Mouse (Mus musculus): ENCODE data around the gene Ccdc114. TPM values are rescaled to one million over a fixed set of nuclear protein-coding genes. Genes with fewer than 3 reads are reported as not detected.
"Not testable (repeated sequence)": the region's sequence is repeated elsewhere in the genome, so short reads cannot be mapped to it uniquely, and the experiment has no call there.

Ccdc114 gene
- polyA plus RNA-seq, 1 experiment from 2014 or later = 3.5 TPM

DNA sequence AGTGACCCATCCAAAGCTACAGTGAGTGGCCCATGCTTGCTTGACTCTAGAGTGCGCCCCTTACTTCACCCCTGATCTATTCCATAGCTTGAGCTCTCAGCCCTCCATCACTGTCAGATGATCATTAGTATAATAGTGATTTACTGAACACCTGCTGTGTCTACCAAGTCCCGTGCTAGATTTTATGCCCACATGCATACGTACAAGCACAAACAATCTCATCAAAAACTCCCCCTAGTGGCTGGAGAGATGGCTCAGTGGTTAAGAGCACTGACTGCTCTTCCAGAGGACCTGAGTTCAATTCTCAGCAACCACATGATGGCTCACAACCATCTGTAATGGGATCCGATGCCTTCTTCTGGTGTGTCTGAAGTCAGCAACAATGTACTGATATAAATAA lies 25.7 kb upstream of the Ccdc114 start:
- not testable (repeated sequence) for H3K4me1 ChIP-seq (replicated peaks); ATAC-seq (ENCODE audit: insufficient number of reproducible peaks, low FRiP score); H3K4me3 ChIP-seq

DNA sequence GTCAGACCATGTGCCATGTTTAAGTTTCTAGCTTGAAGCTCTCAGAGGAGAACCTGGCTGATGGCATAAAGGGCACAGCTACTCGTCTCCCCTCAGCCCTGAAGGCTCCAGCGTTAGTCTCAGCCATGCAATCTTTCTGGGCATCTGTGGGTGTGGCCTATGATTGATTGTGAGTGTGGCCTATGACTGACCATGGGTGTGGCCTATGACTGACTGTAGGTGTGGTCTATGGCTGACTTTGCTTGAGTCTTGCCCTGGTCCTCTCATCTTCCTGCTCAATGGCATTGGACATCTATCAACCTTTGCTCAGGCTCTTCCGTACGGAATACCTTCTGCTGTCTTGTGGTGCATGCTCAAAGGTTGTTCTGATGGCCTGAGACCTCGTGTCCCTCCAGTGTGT lies 22.3 kb upstream of the Ccdc114 start:
- Histone ChIP-seq H3K27me3 (replicated peaks) (no peaks in the 10 kb centered on the region), H3K9me3 (replicated peaks) (no peaks in the 10 kb centered on the region), H3K36me3 (no peaks in the 10 kb centered on the region), H3K9ac (no peak overlapping the region), H3K4me3 (no peak overlapping the region), H3K4me1 (replicated peaks) (0 out of 2 replicates have a peak, but pooled peaks cover 3% of the 10 kb centered on the region), H3K27ac (ENCODE audit: poor library complexity, severe bottlenecking) (no peak overlapping the region), H3K4me2 (no peak overlapping the region)
- no peak for ATAC-seq (ENCODE audit: insufficient number of reproducible peaks, low FRiP score)
- 45% methylated on average over 5 of the region's 5 CpGs for WGBS

More for the DNA sequence above, 25.7 kb upstream of the Ccdc114 start:
- not testable (repeated sequence) for H3K36me3 ChIP-seq; H3K9ac ChIP-seq; H3K27ac ChIP-seq (ENCODE audit: poor library complexity, severe bottlenecking); H3K27me3 ChIP-seq (replicated peaks); H3K9me3 ChIP-seq (replicated peaks)
- 65% methylated on average over 4 of the region's 4 CpGs for WGBS
- peak overlapping the region; percentile 81 for H3K4me2 ChIP-seq

DNA sequence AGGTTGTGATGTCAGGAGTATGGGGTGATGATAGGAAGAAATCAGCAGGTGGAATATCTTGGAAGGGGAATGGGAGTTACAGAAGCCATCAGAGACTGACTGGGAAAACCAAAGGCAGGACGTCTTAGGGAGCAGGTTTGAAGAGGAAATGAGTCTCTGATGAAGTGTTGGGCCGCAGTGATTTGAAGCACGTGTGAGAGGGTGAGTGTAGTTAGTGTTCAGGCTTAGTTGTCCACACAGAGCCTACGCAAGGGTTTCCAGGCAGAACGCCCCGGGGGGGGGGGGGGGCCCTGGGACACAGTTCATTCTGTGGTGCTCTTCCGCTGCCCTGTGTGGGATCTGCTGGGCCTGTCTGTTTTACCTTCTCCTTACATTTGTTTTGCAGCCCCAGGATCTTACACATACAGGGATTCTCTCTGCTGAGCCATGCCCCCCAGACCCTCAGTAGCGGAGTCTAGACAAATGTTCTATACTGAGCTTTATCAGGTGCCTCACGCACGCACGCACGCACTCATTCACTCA lies 21.3 kb upstream of the Ccdc114 start:
- 69% methylated on average over 12 of the region's 12 CpGs for WGBS
- H3K36me3 ChIP-seq = peaks cover 4% of the 10 kb centered on the region; the same call in 1 of the 2 replicates
- H3K27me3 ChIP-seq (replicated peaks) = no peaks in the 10 kb centered on the region
- H3K4me1 ChIP-seq (replicated peaks) = 0 out of 2 replicates have a peak, but pooled peaks cover 3% of the 10 kb centered on the region
- H3K27ac ChIP-seq (ENCODE audit: poor library complexity, severe bottlenecking) = no peak overlapping the region
- no peak overlapping the region for H3K4me2 ChIP-seq
- H3K9ac ChIP-seq = no peak overlapping the region
- no peaks in the 10 kb centered on the region for H3K9me3 ChIP-seq (replicated peaks)
- no peak for ATAC-seq (ENCODE audit: insufficient number of reproducible peaks, low FRiP score)
- no peak overlapping the region for H3K4me3 ChIP-seq

DNA sequence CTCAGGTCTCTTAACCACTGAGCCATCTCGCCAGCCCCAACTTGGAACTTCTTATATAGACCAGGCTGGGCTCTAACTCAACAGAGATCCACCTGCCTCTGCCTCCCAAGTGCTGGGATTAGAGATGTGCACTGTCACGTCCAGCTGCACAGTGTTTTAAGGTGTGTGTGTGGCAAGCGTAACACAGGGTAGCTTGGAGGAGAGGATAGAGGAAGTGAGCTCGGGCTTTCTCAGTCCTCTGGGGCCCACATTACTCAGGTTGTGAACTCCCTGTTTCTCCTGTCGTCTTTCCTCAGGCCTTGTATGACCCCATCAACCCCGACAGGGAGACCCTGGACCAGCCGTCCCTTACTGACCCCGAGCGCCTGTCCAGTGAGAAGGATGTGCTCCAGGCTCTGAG lies 17.2 kb upstream of the Ccdc114 start:
- Histone ChIP-seq H3K9ac (no peak overlapping the region), H3K27me3 (replicated peaks) (no peaks in the 10 kb centered on the region), H3K27ac (ENCODE audit: poor library complexity, severe bottlenecking) (no peak overlapping the region), H3K9me3 (replicated peaks) (no peaks in the 10 kb centered on the region), H3K4me3 (no peak overlapping the region), H3K4me2 (no peak overlapping the region), H3K4me1 (replicated peaks) (no peaks in the 10 kb centered on the region), H3K36me3 (peaks cover 32% of the 10 kb centered on the region)
- 86% methylated on average over 9 of the region's 9 CpGs for WGBS
- no peak for ATAC-seq (ENCODE audit: insufficient number of reproducible peaks, low FRiP score)

DNA sequence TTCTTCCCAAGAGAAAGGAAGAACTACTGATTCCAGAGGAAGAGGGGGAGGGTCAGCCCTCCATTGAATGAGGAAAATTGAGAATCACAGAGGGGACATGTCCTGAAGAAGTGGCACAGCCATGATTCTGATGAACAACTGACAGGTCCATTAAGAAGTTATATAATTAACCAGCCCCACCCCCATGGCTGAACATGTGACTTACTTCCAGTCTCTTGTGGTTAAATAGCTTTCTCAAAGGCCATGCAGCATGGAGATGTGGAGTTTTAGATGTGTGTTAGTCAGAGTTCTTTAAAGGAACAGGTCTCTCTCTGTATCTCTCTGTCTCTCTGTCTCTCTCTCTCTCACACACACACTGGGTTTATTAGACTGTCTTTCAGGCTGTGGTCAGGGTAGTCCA lies 15.5 kb upstream of the Ccdc114 start:
- Histone ChIP-seq H3K9ac (no peak overlapping the region), H3K27ac (ENCODE audit: poor library complexity, severe bottlenecking) (no peak overlapping the region), H3K36me3 (peaks cover 36% of the 10 kb centered on the region), H3K4me2 (no peak overlapping the region), H3K9me3 (replicated peaks) (no peaks in the 10 kb centered on the region), H3K27me3 (replicated peaks) (no peaks in the 10 kb centered on the region), H3K4me1 (replicated peaks) (no peaks in the 10 kb centered on the region), H3K4me3 (no peak overlapping the region)
- no peak for ATAC-seq (ENCODE audit: insufficient number of reproducible peaks, low FRiP score)

DNA sequence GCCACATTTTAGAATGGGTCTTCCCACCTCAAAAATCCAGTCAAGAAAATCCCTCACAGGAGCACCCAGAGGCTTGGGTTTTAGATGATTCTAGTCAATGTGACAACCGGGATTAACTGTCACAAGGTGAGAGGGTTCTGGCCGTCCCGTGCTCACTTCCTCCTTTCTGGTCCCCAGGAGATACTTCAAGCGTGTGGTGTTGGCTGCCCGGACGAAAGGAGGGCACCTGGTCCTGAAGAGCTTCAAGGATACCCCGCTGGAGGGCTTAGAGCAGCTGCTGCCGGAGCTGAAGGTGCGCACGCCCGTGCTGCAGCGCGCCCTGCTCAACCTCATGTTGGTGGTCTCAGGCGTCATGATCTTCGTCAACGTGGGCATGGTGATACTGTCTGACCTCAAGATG lies 14.7 kb upstream of the Ccdc114 start:
- Histone ChIP-seq H3K9ac (no peak overlapping the region), H3K27ac (ENCODE audit: poor library complexity, severe bottlenecking) (no peak overlapping the region), H3K4me3 (no peak overlapping the region), H3K36me3 (peaks cover 43% of the 10 kb centered on the region), H3K4me1 (replicated peaks) (no peaks in the 10 kb centered on the region), H3K4me2 (no peak overlapping the region), H3K27me3 (replicated peaks) (no peaks in the 10 kb centered on the region), H3K9me3 (replicated peaks) (no peaks in the 10 kb centered on the region)
- ATAC-seq (ENCODE audit: insufficient number of reproducible peaks, low FRiP score) = no peak
- WGBS = 83% methylated on average over 16 of the region's 16 CpGs

DNA sequence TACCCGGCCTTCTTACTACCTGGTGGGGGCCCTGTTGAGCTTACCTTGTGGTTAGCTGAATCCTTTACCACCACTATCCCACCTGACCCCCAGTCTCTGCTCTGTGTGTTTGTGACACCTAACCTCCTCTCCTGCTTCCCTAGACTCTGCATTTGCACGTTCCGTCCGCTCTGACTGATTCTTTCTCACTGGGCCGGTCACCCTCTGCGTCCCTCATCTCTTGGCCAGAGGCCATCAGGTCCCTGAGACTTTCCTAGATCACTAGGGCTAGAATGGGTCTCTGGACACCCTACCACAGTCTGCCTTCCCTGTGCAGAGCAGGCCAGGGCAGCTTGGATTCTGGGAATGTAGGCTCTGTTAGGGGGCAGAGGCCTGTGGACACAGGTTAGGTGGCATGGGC lies 9.8 kb upstream of the Ccdc114 start:
- 85% methylated on average over 6 of the region's 6 CpGs for whole genome bisulfite sequencing
- Histone ChIP-seq H3K4me2 (no peak overlapping the region), H3K36me3 (peaks cover 40% of the 10 kb centered on the region), H3K27ac (ENCODE audit: poor library complexity, severe bottlenecking) (no peak overlapping the region), H3K4me3 (no peak overlapping the region), H3K27me3 (replicated peaks) (no peaks in the 10 kb centered on the region), H3K4me1 (replicated peaks) (peaks cover 19% of the 10 kb centered on the region), H3K9ac (no peak overlapping the region), H3K9me3 (replicated peaks) (no peaks in the 10 kb centered on the region)
- ATAC-seq (ENCODE audit: insufficient number of reproducible peaks, low FRiP score) = no peak

DNA sequence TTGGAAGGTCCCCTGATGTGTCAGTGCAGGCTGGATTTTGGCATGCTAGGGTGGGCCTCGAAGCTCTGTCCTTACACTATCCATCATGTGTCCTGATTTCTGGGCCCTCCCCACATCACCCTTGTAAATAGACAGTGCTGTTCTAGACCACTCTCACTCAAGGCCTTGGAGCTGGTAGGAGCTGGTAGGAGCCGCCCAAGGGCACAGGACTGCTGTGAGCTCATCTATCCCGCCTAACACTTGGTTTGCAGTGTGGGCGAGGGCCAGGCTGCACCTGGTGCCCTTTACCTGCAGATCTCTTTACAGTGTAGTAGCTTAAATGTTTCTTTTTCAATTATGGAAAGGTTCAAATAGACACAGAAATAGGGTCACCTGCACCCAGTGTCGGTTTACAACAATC lies 8.9 kb upstream of the Ccdc114 start:
- no peaks in the 10 kb centered on the region for H3K9me3 ChIP-seq (replicated peaks)
- H3K27me3 ChIP-seq (replicated peaks) = no peaks in the 10 kb centered on the region
- ATAC-seq (ENCODE audit: insufficient number of reproducible peaks, low FRiP score) = no peak
- no peak overlapping the region for H3K27ac ChIP-seq (ENCODE audit: poor library complexity, severe bottlenecking)
- H3K4me1 ChIP-seq (replicated peaks) = peaks cover 26% of the 10 kb centered on the region
- WGBS = 85% methylated on average over 5 of the region's 5 CpGs
- no peak overlapping the region for H3K4me3 ChIP-seq
- no peak overlapping the region for H3K9ac ChIP-seq
- no peak overlapping the region for H3K4me2 ChIP-seq
- H3K36me3 ChIP-seq = peaks cover 31% of the 10 kb centered on the region

DNA sequence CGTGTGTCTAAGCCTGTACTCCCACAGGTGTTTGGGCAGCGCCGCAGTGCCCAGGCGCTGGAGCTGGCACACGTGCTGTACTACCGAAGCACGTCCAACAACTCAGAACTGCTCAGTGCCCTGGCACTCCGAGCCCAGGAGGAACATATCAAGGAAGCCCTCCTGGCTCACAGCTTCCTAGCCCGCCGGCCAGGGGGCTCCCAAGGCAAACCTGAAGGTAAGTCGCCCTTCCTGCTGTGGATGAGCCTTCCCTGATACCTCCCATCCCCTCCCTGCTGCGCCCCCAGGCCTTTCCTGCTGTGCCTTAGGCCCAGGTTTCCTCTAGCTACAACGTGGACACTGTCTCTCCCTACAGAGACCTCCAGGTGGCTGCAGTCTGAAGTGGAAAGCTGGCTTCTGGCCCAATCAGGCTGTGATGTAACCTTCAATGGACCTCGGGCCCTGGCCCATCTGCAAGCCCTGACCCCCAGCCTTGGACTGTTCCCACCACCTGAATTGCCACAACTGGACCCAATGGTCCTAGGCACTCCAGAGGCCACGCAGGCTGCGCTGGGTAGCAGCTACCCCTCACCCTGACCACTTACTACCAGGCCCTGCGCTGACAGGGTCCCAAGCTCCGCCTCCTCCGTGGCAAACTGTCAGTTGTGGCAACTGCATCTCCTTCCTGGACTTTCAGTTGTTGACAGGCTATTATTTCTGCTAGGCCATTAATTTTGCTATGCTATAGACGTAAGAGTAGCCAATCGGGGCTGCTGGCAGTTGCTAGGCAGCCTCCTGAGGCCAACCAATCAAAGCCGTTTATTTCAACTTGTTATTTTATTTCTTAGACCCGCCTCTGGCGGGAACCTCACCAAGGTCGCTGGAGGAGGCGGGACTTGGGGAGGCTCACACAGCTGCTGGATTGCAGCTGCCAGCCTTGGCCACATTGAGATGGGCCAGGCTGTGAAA lies 7.5 kb upstream of the Ccdc114 start:
- H3K27me3 ChIP-seq (replicated peaks) = no peaks in the 10 kb centered on the region
- H3K9me3 ChIP-seq (replicated peaks) = no peaks in the 10 kb centered on the region
- H3K9ac ChIP-seq = peak overlapping the region; percentile 59
- peaks cover 34% of the 10 kb centered on the region for H3K4me1 ChIP-seq (replicated peaks)
- peak; percentile 49 for ATAC-seq (ENCODE audit: insufficient number of reproducible peaks, low FRiP score)
- H3K4me3 ChIP-seq = peak overlapping the region; percentile 34
- H3K36me3 ChIP-seq = peaks cover 18% of the 10 kb centered on the region
- H3K4me2 ChIP-seq = peak overlapping the region; percentile 61
- peak overlapping the region; percentile 42; the same call in 1 of the 2 replicates for H3K27ac ChIP-seq (ENCODE audit: poor library complexity, severe bottlenecking)
- WGBS = 37% methylated on average over 26 of the region's 26 CpGs

DNA sequence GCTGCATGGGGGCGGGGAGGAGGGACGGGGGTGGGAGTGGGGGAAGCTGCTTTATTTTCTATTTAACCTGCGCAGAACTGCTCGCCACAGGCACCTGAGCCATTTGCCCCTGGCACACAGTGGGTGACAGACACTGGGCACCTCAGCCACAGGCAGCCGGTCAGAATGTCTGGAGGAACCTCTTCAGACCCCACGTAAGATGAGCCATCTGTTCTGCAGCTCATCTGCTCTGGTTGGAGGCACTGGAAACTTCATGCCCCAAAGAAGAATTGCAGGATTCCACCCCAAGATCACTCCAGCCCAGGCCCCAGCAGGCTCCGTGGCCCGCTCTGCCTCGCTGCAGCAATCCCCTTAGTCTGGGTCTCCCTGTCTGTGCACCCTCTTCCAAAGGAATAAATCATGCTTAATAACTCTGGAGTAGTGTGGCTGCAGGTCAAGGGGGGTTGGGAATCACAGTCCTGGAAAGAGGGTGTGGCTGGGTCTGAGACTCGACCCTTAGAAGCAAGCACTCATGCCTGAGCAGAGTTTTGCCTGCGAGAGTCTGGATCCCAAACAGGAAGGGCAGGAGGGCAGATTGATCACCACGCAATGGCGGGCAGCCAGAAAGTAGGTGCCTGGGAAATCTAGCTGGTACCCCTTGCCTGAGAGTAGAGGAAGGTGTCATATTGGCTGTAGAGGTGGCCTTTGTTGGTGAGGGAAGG lies 6.7 kb upstream of the Ccdc114 start:
- ATAC-seq (ENCODE audit: insufficient number of reproducible peaks, low FRiP score) = no peak
- Histone ChIP-seq H3K27me3 (replicated peaks) (no peaks in the 10 kb centered on the region), H3K27ac (ENCODE audit: poor library complexity, severe bottlenecking) (peak overlapping the region; percentile 42), H3K4me3 (no peak overlapping the region), H3K4me2 (peak overlapping the region; percentile 61), H3K4me1 (replicated peaks) (peaks cover 41% of the 10 kb centered on the region), H3K9me3 (replicated peaks) (no peaks in the 10 kb centered on the region), H3K36me3 (peaks cover 17% of the 10 kb centered on the region), H3K9ac (peak overlapping the region; percentile 59)
- WGBS = 34% methylated on average over 13 of the region's 13 CpGs

DNA sequence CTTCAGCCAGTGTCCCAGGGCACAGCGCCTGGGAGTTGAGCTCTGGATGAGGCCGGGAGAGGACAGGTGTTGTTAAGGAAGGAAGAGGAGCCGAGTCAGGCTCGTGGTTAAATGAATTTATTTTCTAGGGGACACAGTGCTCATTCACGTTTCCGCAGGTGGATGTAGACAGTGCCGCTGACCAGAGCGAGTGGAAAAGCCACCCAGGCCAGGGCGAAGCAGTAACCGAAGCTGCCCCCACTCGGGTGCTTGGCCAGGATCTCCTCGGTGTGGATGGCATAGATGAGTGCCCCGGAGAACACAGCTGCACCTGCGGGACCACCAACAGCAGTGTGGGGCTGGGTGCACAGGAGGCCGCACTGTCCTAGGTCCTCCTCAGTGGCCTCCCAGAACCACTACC lies 5.9 kb upstream of the Ccdc114 start:
- Histone ChIP-seq H3K36me3 (peaks cover 17% of the 10 kb centered on the region), H3K4me3 (no peak overlapping the region), H3K9ac (no peak overlapping the region; the same call in 1 of the 2 replicates), H3K4me1 (replicated peaks) (peaks cover 48% of the 10 kb centered on the region), H3K9me3 (replicated peaks) (no peaks in the 10 kb centered on the region), H3K27ac (ENCODE audit: poor library complexity, severe bottlenecking) (no peak overlapping the region), H3K27me3 (replicated peaks) (no peaks in the 10 kb centered on the region), H3K4me2 (no peak overlapping the region)
- 82% methylated on average over 15 of the region's 15 CpGs for WGBS
- ATAC-seq (ENCODE audit: insufficient number of reproducible peaks, low FRiP score) = no peak
